Mouse (Mus musculus) cerebellum, adult 9-11 months (tissue): ENCODE data around the gene Lrp1.

Source experiments
- DNase-seq: peaks from one replicate; pipeline ENCODE4 v3.0.0; 2022

The Lrp1 gene

DNA sequence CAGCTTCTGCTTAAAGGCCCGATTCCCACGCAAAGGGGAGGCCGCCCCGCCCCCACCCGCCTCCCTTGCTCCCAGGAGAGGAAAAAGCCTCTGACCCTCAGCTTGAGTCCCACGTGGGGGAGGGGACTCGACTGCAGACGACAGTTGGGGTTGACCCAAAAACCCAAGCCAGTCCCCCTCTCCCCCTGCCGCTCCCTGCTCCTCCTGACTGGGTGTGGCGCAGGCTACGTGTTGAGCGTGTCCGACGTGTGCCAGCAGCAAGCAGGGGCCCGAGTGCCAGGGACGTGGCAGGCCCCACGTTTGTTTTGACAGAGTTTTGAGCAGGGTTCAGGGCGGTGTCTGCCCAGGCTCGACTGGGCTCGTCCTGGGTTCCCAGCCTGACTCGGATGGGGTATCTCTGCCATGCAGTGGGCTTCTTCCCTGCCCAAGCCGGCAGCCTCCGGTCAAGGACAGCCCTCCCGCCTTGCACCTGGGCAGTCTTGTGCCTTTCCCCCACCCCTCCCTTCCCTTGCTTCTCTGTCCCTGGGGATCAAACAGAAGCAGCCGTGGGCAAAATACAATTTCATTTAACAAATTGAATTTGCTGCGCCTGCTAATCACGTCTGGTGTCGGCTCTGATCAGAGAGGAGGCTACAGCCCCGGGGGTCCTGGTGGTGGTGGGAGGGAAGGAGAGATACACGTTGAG lies 104.2 kb downstream of the Lrp1 start:
- DNase-seq = peak; percentile 44

DNA sequence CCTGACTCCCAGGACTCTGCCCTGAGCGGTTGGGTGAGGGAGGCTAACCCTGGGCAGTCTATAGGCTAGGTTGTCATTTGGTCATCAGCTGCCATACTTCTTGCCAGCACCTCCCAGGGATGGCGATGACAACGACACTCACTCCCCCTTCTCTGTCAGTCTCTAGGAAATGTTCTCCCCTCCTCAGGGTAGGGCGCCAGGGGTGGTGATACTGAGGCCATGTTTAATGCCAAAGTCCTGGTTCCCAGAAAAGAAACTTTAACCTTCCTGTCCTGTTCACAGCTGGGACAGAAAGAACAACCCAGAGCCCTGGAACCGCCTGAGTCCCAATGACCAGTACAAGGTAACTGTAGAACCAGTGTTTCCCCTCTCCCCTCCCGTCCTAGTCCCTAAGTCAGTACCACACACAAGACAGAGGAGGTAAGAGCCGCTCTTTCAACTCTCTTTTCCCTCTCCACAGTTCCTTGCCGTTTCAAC lies 104.9 kb downstream of the Lrp1 start:
- no peak for DNase-seq

DNA sequence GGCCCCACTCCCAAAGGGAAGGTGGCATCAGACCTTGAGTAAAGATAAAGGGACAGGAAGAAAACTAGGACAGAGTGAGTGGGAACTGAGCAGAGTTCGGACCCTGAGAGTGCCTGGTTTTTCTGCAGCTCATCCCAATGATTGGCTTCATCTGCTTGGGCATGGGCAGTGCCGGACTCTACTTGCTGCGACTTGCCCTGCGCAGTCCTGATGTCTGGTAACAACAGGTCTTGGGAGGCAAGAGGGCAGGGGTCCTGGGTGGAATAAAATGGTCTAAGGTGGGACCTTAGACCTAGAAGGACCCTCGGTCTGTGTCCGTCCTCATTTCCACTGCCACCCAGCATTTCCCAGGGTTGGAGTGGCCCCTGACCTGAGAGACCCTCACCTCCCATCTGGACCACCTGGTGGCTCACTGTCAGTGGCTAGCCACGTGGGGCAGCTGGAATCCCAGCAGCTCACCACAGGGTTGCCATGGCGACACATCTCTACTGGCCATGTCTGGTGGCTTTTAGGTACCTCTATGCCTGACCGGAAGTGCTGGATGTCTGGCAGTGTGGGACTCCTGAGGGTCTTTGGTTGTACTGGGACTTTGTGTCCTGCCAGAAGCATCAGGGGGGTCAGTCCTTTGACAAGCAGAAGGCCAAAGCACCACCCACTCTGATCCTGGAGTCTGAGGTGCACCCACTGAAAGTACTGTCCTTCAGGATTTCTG lies 105.5 kb downstream of the Lrp1 start:
- DNase-seq = peak; percentile 53

DNA sequence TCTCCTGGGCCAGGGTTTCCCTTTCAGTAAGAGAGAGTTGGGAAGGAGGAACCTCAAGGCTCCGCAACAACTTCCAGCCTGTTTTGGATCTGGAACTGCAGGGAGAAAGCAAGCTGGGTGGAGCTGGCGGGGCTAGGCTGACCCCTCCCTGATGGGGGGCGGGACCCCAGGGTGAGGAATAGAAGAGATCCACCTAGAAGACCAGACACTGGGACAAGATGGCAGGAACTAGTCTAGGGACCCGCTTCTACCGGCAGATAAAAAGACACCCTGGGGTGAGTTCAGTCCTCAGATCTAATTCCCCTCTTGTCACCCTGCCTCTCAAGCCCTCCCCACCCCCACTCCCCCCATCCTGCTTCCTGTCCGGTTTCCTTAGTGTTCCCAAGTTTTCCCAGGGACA lies 106.2 kb downstream of the Lrp1 start, which contains the start of gene Ndufa4l2:
Gene Ndufa4l2 (plus strand): TSS at position 204 of the 400 bp plus-strand sequence.
- no peak for DNase-seq

DNA sequence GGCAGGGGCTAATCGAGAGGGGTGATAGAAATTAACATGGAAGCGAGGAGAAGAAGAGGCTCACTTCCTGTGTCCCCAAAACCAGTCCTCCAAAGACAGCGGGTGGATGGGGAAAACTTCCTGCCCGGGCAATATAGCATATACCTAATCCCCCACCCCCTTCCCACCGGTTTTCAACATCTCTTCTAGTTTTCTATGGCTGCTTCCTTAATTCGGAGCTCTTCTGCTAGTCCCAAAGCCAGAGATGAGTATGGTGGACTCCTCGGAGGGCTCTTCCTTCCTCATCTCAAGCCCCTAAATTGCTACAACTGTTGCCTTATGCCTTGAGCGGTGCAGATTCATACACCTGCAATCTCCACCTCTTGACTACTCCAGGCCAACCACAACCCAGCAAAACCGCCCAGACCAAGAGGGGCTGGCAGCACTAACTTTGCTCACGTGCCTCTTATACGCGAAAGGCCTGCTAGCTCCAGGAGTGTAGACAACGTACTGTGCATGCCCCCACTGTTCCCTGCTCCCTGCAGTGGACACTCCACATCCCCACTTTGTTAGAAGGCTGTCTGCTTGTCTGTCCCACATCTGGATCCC lies 106.7 kb downstream of the Lrp1 start:
- no peak for DNase-seq

DNA sequence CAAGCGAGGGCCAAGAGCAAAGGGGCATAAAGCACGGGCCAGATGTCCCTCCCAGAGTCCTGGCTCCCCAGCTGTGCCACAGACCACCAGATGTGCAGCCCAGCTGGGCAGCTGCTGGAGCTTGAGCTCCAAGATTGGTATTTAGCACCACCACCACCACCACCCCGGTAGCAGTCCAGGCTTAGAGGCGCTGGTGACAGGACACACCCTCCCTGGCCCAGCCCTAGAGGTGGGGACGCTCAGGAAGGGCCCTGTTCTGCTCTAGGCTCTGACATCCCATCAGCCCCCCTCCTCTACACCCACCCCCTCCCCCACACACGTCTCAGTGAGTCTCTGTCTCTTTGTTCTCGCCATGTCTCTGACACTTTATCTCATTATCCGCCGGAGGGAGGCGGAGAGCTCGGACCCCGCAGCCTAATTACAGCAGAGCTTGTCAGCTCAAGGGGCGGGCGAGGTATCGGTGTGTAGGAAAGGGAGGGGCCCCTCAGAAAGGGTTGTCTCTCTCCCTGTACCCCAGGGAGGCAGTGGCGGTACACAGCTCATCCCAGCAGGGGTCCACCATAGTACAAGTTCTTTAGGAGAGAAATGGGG lies 107.4 kb downstream of the Lrp1 start:
- DNase-seq = peak; percentile 75

DNA sequence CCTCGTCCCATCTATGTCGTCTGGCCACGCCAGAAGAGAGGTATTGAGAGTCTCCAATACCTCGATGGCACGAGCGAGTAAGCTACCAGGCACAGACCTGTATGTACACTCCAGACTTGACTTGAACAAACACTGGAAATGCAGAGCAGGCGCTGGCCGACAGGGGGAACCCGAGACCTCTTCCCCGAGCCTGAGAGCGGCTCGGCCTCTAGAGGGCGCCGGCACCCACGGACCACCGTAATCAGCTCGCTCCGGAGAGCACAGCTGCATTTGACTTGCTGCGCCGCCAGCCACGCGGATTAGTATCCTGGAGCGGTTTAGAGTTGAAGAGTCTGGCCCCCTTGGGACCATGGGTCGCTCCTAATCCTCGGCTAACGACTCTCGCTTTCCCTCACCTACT lies 108.1 kb downstream of the Lrp1 start:
- peak; percentile 94 for DNase-seq

DNA sequence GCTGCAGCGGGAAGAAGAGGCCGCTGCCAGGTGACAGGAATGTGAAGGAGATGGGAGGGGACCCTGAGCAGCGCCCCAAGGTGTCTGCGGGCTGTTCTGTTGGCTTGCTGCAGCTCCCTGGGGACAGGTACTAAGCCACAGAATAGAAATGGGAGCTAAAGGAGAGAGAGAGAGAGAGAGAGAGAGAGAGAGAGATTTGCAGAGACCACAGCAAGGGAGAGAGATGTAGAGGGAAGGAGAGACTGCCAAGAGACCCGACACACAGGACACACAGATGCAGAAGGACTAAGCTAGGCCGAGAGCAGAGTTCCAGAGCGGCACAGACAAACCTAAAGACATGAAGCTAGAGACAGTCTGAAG lies 108.7 kb downstream of the Lrp1 start:
- DNase-seq = no peak

DNA sequence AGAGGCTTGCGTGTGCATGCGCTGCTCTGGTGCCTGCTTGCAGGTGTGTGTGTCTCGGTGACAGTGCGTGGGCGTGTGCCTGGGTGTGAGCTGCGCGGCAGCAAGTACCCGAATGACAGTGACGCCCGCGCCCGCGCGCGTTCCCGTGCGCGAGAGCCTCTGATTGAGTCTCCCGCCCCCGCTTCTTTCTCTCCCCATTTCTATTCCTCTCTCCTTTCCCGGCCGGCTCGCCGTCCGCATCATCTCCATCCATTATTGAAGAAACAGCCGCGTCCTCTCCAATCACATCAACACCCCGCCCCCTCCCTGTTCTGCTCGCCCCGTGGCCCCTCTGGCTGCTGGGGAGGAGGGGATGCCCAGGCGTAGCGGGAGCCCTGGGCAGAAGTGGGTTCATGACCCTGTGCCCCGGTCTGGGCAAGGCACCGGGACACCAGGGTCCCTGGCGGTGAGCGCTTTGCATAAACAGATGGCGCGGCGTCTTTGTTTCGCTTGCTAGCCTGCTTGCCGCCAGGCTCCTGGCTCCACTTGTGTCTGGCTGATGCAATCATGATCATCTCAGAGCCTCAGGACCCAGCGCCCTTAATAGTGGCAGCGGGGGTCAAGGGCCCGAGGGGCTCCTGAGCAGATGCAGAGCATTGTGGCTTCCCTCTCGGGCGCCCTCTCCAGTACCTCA lies 109.2 kb downstream of the Lrp1 start:
- peak; percentile 94 for DNase-seq

DNA sequence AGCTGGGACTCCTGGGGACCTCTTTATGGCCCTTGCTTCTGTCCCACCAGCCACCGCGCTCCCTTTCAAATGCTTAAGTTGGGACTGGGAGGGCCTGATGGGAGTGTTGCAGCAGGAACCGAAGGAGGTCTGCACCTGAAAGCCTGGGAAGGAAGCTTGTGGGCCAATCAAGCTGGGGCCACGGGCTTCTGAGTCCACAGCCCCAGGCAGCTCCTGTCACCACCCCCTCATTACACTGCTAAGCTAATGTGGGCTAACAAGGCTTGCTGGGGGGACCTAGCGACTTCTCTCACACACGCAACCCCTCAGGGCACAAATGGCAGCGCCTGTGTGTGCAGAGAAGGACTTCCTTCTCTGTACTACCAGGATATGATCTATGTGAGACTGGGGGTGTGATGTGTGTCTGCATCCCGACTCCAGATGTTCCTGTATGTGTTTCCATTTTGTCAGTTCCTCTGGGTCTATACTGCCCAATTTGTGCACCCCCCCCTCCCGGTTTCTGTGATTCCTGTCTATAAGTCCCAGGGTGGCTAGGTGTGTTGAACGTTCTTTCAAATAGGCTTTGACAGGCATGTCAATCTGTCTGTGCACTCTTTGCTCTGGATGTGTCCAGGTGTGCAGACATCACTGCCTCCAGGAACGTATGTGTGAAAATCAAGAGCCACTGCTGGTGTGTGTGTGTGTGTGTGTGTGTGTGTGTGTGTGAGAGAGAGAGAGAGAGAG lies 109.9 kb downstream of the Lrp1 start:
- DNase-seq = peak; percentile 73

DNA sequence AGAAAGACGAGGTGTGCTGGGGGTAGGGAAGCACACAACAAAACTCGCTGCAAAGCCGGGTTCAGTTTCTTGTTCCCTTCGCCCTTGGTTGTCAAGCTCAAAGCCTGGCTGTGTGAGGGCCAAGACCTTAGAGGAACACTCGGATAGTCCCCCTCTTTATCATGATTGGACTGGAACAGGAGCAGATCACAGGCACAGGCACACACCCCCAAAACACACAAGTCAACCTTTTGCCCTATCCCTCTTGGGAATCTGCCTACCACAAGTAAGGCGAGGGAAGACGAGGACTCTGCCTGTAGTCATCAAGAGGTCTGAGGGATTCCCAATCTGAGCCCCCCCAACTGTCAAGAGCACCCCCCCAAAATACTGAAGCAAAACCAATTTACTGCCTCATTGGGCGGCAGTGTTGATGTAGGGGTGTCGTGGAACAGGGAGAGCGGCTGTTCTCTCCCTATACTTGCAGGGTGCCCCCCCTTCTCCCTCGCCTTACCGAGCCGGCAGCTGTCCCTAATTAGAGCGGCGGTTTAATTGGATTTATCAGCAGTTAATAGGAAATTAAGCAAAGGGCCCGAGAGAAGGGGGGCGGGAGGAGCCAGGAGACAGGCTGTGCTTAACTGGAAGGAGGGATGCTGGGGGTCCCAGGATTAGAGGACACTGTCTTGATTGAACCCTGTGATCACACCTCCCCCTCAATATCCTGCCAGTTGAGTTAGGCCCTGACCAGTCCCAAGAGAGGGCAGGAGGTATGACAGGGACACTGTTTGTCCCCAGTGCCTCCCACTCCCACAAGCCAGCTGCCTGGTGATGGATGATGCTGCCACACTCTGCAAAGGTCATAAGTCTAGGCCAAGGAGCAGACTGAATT lies 110.9 kb downstream of the Lrp1 start:
- DNase-seq = peak; percentile 79

DNA sequence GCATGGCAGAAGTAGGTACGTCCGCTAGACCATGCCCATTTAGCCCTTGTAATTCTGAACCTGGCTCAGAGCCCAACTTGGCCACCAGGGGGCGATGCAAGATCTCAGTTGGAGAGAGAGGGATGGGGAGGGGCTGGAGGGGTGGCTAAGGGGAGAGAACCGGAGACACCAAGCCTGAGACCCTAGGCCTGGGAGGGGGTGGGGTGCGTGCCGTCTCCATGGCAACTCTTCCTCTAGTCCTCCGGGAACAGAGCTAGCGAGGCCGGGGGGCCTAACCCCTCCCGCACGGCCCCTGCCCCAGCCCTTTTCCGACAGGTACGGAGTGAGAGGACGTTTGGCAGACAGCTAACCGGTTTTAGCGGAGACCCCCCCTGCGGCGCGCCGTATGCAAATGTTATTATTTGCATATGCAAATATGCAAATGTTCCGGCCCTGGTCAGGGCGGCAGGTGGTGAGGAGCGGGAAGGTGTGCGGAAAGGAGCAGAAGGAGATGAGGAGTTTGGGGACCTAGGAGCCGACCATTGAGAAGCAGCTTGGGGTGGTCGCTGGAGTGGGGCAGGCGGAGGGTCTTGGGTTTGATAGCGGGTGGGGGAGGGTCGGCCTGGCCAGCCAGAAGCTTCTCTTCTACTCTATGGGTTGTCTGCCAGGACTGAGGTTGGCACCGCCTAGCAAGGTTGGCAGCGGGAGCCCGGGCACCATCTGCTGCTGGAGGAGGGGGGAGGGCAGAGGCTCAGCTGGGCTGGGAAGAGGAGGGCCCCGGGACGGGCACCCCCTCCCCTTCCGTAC lies 111.7 kb downstream of the Lrp1 start:
- DNase-seq = peak; percentile 97

DNA sequence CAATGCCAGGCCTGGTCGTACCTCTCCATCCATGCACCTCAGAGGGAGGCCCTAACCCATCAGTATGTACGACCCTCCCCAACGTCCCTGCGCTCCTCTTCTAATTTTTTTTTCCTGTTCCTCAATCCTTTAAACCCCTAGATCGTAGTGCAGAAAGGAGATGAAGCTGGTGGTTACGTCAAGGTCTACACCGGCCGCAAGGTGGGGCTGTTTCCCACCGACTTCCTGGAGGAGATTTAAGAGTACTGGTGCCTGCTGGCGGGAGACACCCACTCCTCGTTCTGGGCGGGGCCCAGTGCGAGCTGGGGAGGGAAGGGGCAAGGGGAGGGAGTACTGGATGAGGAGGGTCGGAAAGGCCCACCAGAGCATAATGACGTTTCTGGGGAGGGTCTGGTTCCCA lies 112.7 kb downstream of the Lrp1 start:
- DNase-seq = peak; percentile 89

DNA sequence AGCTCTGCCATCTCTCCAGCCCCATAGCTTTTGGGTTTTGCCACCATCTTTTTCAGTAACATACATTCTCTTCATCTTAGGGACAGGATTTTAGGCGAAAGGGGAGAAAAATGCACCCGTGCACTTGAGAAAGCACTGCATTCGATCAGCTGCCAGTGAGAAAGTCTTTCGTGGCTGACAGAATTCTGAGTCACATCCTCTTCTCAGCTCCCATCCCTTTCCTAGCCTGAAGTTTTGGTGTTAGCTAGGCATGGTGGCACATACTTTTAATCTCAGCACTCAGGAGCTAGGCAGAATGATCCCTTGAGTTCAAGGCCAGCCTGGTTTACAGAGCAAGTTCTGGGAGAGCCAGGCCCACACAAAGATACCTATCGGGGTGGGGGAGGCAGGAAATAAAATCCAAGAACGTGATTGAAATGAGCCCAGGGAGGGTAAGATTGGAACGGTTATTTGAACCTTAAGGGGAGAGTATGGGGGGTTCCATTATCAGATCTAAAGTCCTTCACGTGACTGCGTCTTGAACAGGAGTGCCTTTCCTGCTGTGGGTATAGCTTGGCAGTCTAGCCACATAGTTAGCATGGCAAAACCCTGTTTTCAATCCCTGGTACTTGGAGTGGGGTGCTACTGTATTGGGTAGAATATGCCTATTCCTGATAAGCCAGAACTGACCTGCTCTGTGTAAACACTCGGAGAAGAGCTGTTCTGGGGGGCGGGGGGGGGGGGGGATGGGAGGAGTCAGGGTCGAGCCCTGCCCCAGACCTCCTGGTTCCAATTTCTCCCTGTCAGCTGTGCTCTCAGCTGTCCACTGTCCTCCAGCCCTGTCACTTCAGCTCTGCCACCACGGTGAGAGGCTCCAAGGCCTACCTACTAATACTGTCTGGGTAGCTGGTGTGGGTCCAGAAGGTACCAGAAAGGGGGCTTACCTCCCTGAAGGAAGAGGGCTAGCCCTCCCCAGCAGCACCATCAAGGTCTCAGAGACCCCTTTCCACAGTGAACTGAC lies 119.8 kb downstream of the Lrp1 start, which contains the start of gene Stac3:
Gene Stac3 (plus strand): TSS at position 793 of the 1,000 bp plus-strand sequence.
- no peak for DNase-seq

DNA sequence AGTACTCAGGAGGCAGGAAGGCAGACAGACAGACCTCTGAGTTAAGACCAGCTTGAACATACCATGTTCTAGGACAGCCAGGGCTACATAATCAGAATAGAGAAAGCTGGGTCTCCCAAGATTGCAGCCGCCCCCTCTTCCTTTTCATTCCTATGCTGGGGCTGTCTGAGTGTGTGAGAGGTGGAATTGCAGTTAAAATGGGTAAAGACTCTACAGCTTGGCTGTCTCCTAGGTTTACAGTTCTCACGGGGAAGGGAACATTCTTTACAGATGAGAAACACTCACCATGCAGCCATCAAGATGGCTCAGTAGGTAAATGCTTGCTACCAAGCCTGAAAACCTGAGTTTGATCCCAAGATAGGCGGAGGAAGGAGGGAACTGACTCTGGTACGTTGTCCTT lies 120.9 kb downstream of the Lrp1 start:
- no peak for DNase-seq

DNA sequence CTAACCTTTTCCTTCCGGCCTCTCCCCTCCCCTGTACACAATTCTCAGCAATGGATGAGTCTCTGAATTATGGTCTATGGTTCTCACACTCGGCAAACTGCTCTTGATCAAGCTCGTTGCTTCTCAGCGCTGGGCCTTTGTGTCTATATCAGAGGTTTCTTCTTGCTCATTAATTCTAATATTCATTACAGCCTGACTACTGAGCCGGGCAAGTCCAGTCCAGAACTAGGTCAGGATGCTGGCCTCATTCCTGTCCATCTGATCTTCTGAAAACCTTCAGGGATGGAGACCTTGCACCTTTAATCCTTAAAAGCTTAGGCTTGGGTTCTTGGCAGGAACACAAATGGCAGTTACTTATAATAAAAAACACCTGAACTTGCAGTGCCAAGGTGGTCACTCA lies 121.4 kb downstream of the Lrp1 start:
- no peak for DNase-seq

DNA sequence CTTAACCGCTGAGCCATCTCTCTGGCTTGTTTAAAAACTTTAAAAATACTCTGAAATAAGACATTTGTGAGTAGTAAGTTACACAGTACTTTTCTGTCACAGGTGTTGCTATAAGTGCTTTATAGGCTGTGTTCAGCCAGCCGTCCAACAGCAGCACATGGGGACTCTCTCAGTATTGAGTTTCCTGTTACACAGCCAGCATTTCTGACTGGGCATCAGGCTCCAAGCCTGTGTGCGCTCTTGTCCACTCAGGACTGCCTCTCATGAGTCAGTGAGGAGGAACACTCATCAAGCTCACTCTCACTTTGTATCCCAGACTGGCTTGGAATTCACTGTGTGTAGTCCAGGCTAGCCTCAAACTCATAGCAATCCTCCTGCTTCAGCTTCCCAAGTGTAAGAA lies 124.8 kb downstream of the Lrp1 start:
- DNase-seq = no peak

DNA sequence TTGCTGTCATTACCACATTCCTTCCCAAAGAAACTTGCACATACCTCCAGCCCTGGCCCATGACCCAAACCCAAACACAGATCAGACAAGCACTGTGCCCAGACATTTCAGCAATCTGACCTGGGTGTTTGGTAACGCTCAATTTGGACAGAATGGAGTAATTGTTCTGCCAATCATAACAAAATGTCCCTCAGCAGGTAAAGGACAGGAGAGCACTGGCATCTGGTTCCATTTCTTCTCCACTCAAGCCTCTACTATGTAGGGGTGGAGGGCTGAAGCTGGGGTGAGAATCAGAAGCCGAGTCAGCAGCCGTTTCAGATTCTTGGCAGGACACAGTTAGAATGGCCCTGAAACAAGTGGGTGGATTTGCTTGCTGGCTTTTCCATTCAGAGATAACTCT lies 128.8 kb downstream of the Lrp1 start:
- no peak for DNase-seq

DNA sequence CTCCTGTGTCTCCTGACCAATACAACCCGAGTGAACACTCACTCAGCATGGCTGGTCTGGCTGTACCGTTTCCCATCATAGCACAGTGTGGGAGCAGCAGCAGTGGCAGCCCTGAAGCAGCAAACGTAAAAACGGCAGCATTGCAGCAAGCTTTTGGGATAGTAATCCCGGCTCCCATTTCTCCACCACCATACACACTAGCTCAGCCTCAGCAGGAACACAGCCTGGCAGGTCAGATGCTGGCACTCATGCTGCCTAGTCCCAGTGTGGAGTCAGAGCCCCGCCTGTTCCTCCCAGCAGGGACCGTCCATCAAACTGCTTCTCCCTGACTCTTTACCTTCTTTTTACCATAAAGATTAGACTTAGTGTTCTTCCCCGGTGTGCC lies 129.8 kb downstream of the Lrp1 start:
- peak; percentile 59 for DNase-seq
